Mouse (Mus musculus) CH12.LX (cell line): Measurements from ENCODE around the gene Mansc1. TPM values are rescaled to one million over a fixed set of nuclear protein-coding genes. Genes with fewer than 3 reads are reported as not detected.

ENCODE experiments used
- DNase-seq: peaks from one replicate; pipeline ENCODE4 v3.0.0-alpha.2; 2013; ENCODE audit errors: extremely low read depth
- H3K27ac ChIP-seq: 2 replicates; pipeline ENCODE4 v1.5.1; 2012; ENCODE audit warnings: low read depth, mild to moderate bottlenecking, control low read depth, moderate library complexity; ENCODE audit not compliant: insufficient read depth
- H3K27me3 ChIP-seq: replicated peaks from 2 replicates; pipeline ENCODE3; 2012; ENCODE audit warnings: inconsistent platforms
- H3K36me3 ChIP-seq, 2 experiments: replicated peaks in 1 of 2; 2 replicates each; pipeline versions ENCODE3 to v1.6.1; 2012; ENCODE audit warnings: inconsistent platforms in 1 of 2, low read length in 1 of 2, mild to moderate bottlenecking in 1 of 2, mixed read lengths in 1 of 2, moderate library complexity in 1 of 2; ENCODE audit not compliant: control insufficient read depth in 1 of 2, insufficient read depth in 1 of 2
- H3K4me1 ChIP-seq, 2 experiments: 2 replicates each; pipeline ENCODE4 v1.6.1; 2012; ENCODE audit warnings: inconsistent platforms in 1 of 2, moderate library complexity in 1 of 2; ENCODE audit not compliant: insufficient read depth in 2 of 2, control insufficient read depth in 1 of 2
- H3K4me2 ChIP-seq: 2 replicates; pipeline ENCODE4 v1.6.1; 2012; ENCODE audit warnings: low read depth, mild to moderate bottlenecking, control low read depth; ENCODE audit not compliant: poor library complexity, insufficient read depth, severe bottlenecking
- H3K4me3 ChIP-seq, 3 experiments: fragments of 150-350 bp in 1 of 3; sonication (generic) in 1 of 3; replicated peaks in 1 of 3; 2 replicates each; pipeline versions ENCODE3 to v1.5.1; 2011 to 2012; ENCODE audit warnings: low read depth in 2 of 3, low read length in 2 of 3, mild to moderate bottlenecking in 2 of 3, moderate library complexity in 2 of 3, control low read depth in 1 of 3, improper control_type of control experiment in 1 of 3, inconsistent platforms in 1 of 3, mixed read lengths in 1 of 3; ENCODE audit not compliant: poor library complexity in 1 of 3
- H3K79me2 ChIP-seq: replicated peaks from 2 replicates; pipeline ENCODE4 v1.6.1; 2012; ENCODE audit warnings: mild to moderate bottlenecking, moderate library complexity; ENCODE audit not compliant: control insufficient read depth, poor library complexity, insufficient read depth, severe bottlenecking; ENCODE audit errors: extremely low read depth
- H3K9ac ChIP-seq: 2 replicates; pipeline ENCODE4 v1.6.1; 2012; ENCODE audit warnings: low read depth, mild to moderate bottlenecking, control low read depth, moderate library complexity; ENCODE audit not compliant: insufficient read depth
- H3K9me3 ChIP-seq: replicated peaks from 2 replicates; pipeline ENCODE3; 2012; ENCODE audit warnings: low read length, inconsistent platforms, mixed read lengths
- CHD1 ChIP-seq: IDR thresholded peaks from 2 replicates; pipeline ENCODE4 v1.6.1; 2012; ENCODE audit warnings: low read depth, low read length, improper control_type of control experiment, inconsistent platforms
- ELF1 ChIP-seq: IDR thresholded peaks from 2 replicates; pipeline ENCODE4 v1.6.1; 2014; ENCODE audit warnings: low read depth, mild to moderate bottlenecking, inconsistent platforms, low read length, improper control_type of control experiment
- EP300 ChIP-seq: IDR thresholded peaks from 2 replicates; pipeline ENCODE4 v1.6.1; 2011; ENCODE audit warnings: low read length, improper control_type of control experiment
- ETS1 ChIP-seq: conservative IDR thresholded peaks from 2 replicates; pipeline ENCODE4 v1.6.1; 2012; ENCODE audit warnings: low read depth, mild to moderate bottlenecking, inconsistent platforms, low read length, improper control_type of control experiment, moderate library complexity
- GABPA ChIP-seq: IDR thresholded peaks from 2 replicates; pipeline ENCODE4 v1.6.1; 2012; ENCODE audit warnings: low read depth, low read length, improper control_type of control experiment, inconsistent platforms; ENCODE audit not compliant: insufficient replicate concordance
- HCFC1 ChIP-seq: IDR thresholded peaks from 2 replicates; pipeline ENCODE4 v1.6.1; 2012; ENCODE audit warnings: low read depth, mild to moderate bottlenecking, inconsistent platforms, low read length, improper control_type of control experiment
- IRF4 ChIP-seq: IDR thresholded peaks from 2 replicates; pipeline ENCODE4 v1.6.1; 2014; ENCODE audit warnings: low read depth, mild to moderate bottlenecking, inconsistent platforms, low read length, improper control_type of control experiment
- JUND ChIP-seq: conservative IDR thresholded peaks from 2 replicates; pipeline ENCODE4 v1.6.1; 2011; ENCODE audit warnings: low read depth, low read length, improper control_type of control experiment
- MAFK ChIP-seq: IDR thresholded peaks from 2 replicates; pipeline ENCODE4 v1.6.1; 2011; ENCODE audit warnings: low read length, improper control_type of control experiment; ENCODE audit not compliant: insufficient replicate concordance
- MAX ChIP-seq: IDR thresholded peaks from 2 replicates; pipeline ENCODE4 v1.6.1; 2011; ENCODE audit warnings: low read length, improper control_type of control experiment
- MAZ ChIP-seq: IDR thresholded peaks from 2 replicates; pipeline ENCODE4 v1.6.1; 2012; ENCODE audit warnings: low read depth, mild to moderate bottlenecking, inconsistent platforms, low read length, improper control_type of control experiment, moderate library complexity
- MEF2A ChIP-seq: IDR thresholded peaks from 2 replicates; pipeline ENCODE4 v1.6.1; 2014; ENCODE audit warnings: low read depth, mild to moderate bottlenecking, inconsistent platforms, low read length, improper control_type of control experiment, borderline replicate concordance
- MXI1 ChIP-seq: IDR thresholded peaks from 2 replicates; pipeline ENCODE4 v1.6.1; 2011; ENCODE audit warnings: mild to moderate bottlenecking, low read depth, low read length, improper control_type of control experiment
- NELFE ChIP-seq: IDR thresholded peaks from 2 replicates; pipeline ENCODE4 v1.6.1; 2011; ENCODE audit warnings: low read depth, low read length, improper control_type of control experiment
- POLR2AphosphoS2 ChIP-seq: IDR thresholded peaks from 2 replicates; pipeline ENCODE4 v1.6.1; 2011; ENCODE audit warnings: low read depth, low read length, improper control_type of control experiment
- USF1 ChIP-seq: IDR thresholded peaks from 2 replicates; pipeline ENCODE4 v1.6.1; 2014; ENCODE audit warnings: low read depth, mild to moderate bottlenecking, inconsistent platforms, low read length, improper control_type of control experiment
- USF2 ChIP-seq: conservative IDR thresholded peaks from 2 replicates; pipeline ENCODE4 v1.6.1; 2011; ENCODE audit warnings: low read depth, low read length, improper control_type of control experiment
- ZC3H11A ChIP-seq: IDR thresholded peaks from 2 replicates; pipeline ENCODE4 v1.6.1; 2012; ENCODE audit warnings: low read depth, mild to moderate bottlenecking, inconsistent platforms, low read length, improper control_type of control experiment
- ZKSCAN1 ChIP-seq: IDR thresholded peaks from 2 replicates; pipeline ENCODE4 v1.6.1; 2012; ENCODE audit warnings: low read depth, inconsistent platforms, low read length, improper control_type of control experiment, borderline replicate concordance
- ZMIZ1 ChIP-seq: IDR thresholded peaks from 2 replicates; pipeline ENCODE4 v1.6.1; 2012; ENCODE audit warnings: low read depth, mild to moderate bottlenecking, inconsistent platforms, low read length, improper control_type of control experiment
- ZNF384 ChIP-seq: IDR thresholded peaks from 2 replicates; pipeline ENCODE4 v1.6.1; 2012; ENCODE audit warnings: low read depth, low read length, improper control_type of control experiment, inconsistent platforms
- dilution Hi-C: fragments of 300-500 bp; cut with MboI; formaldehyde crosslinking; loops from 2 replicates; pipeline ENCODE4 v1.14.3; 2020; ENCODE audit warnings: low sequenced_read_pairs; ENCODE audit not compliant: extremely low pct_unique_long_range_greater_than_20kb, extremely low pct_ligation_motif_present
- in situ Hi-C: fragments of 300-500 bp; cut with MboI; formaldehyde crosslinking; loops from 3 replicates; pipeline ENCODE4 v1.14.3; 2019; ENCODE audit warnings: low sequenced_read_pairs, low pct_ligation_motif_present, low pct_unique_long_range_greater_than_20kb, mixed read lengths
- polyA plus RNA-seq: library from polyadenylated mRNA; unstranded; fragments of >175 nt; gene quantifications from 2 replicates; pipeline ENCODE4 v1.2.1, GENCODE M21; 2012; ENCODE audit warnings: low read depth; ENCODE audit not compliant: insufficient read length
- total RNA-seq, 2 experiments: library from RNA; depleted of rRNA; stranded (reverse); fragments of 300-350 nt in 1 of 2; fragments of >200 nt in 1 of 2; gene quantifications; 2 replicates each; pipeline ENCODE4 v1.2.3; 2012 to 2014

Gene Mansc1
- total and polyA plus RNA-seq, 3 experiments: not detected

DNA sequence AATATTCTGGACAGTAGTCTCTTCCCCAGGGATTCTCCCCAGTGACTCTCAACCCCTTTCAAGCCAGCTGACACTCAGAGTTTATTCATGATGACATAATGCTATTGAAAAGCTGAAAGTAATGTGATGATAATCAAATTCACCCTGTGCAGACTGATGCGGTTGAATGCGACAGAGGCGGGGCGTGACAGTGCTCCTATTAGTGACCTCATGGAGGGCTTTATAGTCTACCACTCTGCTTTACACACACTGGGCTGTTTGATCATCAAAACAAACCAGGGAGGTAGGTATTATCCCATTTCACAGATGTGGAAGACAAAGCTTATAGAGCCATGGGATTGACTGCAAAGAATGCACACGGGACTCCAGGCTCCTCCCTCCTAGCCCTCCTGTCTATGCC, 50.2 kb downstream of the Mansc1 start:
- in situ Hi-C loops: no loop called here
- Histone ChIP-seq H3K4me2 (no peak overlapping the region), H3K9me3 (no peaks in the 10 kb centered on the region), H3K27me3 (peaks cover 3% of the 10 kb centered on the region), H3K4me3 (no peak overlapping the region), H3K27ac (no peak overlapping the region), H3K4me1 (peaks cover 0 to 9% of the 10 kb centered on the region in 2 experiments; a peak in 2 of 4 replicates), H3K9ac (no peak overlapping the region), H3K79me2 (no peaks in the 10 kb centered on the region), H3K36me3 (no peaks in the 10 kb centered on the region)
- TF ChIP-seq USF1 (no peak), ELF1 (no peak), ZKSCAN1 (no peak), JUND (no peak), ZMIZ1 (no peak)
- dilution Hi-C loops: no loop called here
- DNase-seq: no peak

DNA sequence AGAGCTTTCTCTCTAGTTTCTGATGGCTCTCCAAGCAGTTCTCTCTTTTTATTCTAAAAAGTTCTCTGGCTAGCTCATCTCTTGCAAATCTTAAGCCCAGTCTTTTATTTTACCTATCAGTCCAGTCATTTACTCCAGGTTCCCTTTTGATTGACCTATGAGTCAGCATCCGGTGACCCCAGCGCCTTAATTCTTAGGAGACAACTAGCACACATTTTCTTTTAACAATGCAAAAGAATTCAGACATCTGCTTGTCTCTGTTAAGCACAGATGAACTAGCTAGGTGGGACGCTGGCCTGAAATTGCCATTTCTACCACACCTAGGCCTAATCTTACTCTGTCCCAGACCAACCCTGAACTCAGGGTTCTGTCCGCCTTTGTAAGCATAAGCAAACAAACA, 52.8 kb downstream of the Mansc1 start:
- TF ChIP-seq MEF2A (no peak), MAX (no peak), HCFC1 (no peak), EP300 (no peak), GABPA (no peak), IRF4 (no peak), ZC3H11A (no peak), ETS1 (no peak), NELFE (no peak), POLR2AphosphoS2 (no peak), MXI1 (no peak), MAFK (no peak), MAZ (no peak), CHD1 (no peak), ZNF384 (no peak), USF2 (no peak)
- in situ Hi-C loops (no loop called here), dilution Hi-C loops (no loop called here)
- Histone ChIP-seq H3K36me3 (no peaks in the 10 kb centered on the region), H3K27me3 (peaks cover 6% of the 10 kb centered on the region), H3K4me1 (peaks cover 5 to 15% of the 10 kb centered on the region in 2 experiments; a peak in 3 of 4 replicates), H3K4me2 (no peak overlapping the region), H3K79me2 (no peaks in the 10 kb centered on the region), H3K9ac (no peak overlapping the region), H3K9me3 (no peaks in the 10 kb centered on the region), H3K4me3 (no peak overlapping the region), H3K27ac (no peak overlapping the region)
- DNase-seq: no peak
